Mouse (Mus musculus) cerebellum, adult 11-12 months (tissue): ENCODE measurements around the gene Vmn1r104.
"Not testable (repeated sequence)": the region's sequence is repeated elsewhere in the genome, so short reads cannot be mapped to it uniquely, and the experiment has no call there.

ENCODE experiments used
- DNase-seq: peaks from one replicate; pipeline ENCODE4 v3.0.0; 2022

The Vmn1r104 gene

DNA sequence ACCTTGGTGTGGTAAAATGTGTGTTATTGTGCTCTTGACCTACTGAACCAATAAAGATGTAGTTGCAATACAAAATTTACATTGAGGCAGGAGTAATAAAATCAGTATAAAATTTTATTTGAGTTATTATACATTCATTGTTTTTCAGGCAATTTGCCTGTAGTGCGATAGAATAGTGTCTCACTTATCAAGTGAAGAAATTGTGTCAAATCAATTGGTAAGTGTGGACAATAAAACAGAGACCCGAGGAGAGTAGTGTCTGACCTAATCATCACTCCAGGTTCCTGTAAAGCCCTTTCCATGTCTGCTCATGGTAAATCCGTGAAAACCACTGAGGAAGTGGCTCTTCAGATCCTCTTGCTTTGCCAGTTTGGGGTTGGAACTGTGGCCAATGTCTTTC, at the start of gene Vmn1r104:
Gene Vmn1r104 (plus strand): TSS at position 301 of the 400 bp plus-strand sequence.
- not testable (repeated sequence) for DNase-seq

DNA sequence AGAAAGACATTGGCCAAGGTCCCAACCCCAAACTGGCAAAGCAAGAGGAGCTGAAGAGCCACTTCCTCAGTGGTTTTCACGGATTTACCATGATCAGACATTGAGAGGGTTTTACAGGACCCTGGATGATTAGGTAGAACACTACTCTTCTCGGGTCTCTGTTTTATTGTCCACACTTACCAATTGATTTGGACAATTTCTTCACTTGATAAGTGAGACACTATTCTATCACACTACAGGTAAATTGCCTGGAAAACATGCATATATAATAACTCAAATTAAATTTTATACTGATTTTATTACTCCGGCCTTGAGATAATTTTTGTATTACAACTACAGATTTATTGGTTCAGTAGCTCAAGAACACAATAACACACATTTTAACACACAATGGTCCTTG, 23.2 kb upstream of the Vmn1r104 start, which contains the start of gene Vmn1r103:
Gene Vmn1r103 (minus strand): TSS at position 101 of the 400 bp plus-strand sequence.
- not testable (repeated sequence) for DNase-seq

DNA sequence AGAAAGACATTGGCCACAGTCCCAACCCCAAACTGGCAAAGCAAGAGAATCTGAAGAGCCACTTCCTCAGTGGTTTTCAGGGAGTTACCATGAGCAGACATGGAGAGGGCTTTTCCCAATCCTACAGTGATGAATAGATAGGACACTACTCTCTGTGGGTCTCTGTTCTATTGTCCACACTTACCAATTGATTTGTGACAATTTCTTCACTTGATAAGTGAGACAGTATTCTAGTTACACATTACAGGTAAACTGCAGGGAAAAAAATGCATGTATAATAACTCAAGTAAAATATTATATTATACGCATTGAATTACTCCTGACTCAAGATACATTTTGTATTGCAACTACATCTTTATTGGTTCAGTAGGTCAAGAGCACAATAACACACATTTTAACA, 12.0 kb downstream of the Vmn1r104 start, which contains the start of gene Gm5726:
Gene Gm5726 (minus strand): TSS at position 101 of the 400 bp plus-strand sequence.
- DNase-seq, result not testable (repeated sequence)

- not testable (repeated sequence) for DNase-seq
Observed at GRCm38 (mm10) chr7:20576141-20576540, 42.5 kb downstream of the Vmn1r104 start, which contains the start of gene Gm4141. Gene Gm4141 (minus strand): TSS chr7:20576241.
